Mouse (Mus musculus): ENCODE measurements around the gene Cfap54. TPM values are rescaled to one million over a fixed set of nuclear protein-coding genes. Genes with fewer than 3 reads are reported as not detected.

Cfap54 gene
- total RNA-seq, 2 experiments from 2014 or later, result 0.31 to 0.59 TPM

GRCm38 (mm10) chr10:92837572-92837971 lies 243.8 kb downstream of the Cfap54 start:
- TF ChIP-seq CTCF (IDR thresholded peaks at IDR 0.05), result no peak
- intact Hi-C loops (cut with DNase I), result no loop called here
- no peak for DNase-seq

DNA sequence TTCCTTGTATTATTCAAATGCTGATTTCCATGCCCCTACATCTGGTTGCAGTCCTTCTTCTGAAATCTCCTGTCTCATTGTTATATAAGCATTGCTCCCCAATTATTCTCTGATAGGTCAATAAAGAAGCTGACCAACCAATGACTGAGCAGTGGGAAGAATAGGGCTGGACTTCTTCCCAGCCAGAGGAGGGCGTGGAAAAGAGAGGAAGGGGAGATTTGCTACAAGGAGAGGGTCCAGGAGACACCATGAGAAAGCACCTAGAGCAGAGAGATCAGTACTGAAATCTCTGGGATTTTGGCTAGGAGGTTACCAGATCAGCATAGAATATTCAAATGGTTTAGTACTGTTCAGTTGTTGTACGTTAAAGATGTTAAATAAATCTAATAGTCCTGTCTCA lies 244.4 kb downstream of the Cfap54 start:
- TF ChIP-seq CTCF (IDR thresholded peaks at IDR 0.05), result no peak
- Histone ChIP-seq H3K4me3 (no peak overlapping the region), H3K27ac (no peak overlapping the region)
- intact Hi-C loops (cut with DNase I), result no loop called here
- no peak for DNase-seq

More at GRCm38 (mm10) chr10:92837572-92837971, 243.8 kb downstream of the Cfap54 start:
- no peak overlapping the region for H3K27ac ChIP-seq
- H3K4me3 ChIP-seq, result no peak overlapping the region

- no peak overlapping the region for H3K4me3 ChIP-seq
- intact Hi-C loops (cut with DNase I), result no loop called here
- TF ChIP-seq CTCF (IDR thresholded peaks at IDR 0.05), result no peak
Measured at GRCm38 (mm10) chr10:92821499-92821898, 259.9 kb downstream of the Cfap54 start.

GRCm38 (mm10) chr10:92818190-92818589 lies 263.2 kb downstream of the Cfap54 start:
- H3K27ac ChIP-seq, result no peak overlapping the region
- DNase-seq, result no peak
- no peak for TF ChIP-seq CTCF (IDR thresholded peaks at IDR 0.05)
- H3K4me3 ChIP-seq, result no peak overlapping the region
- intact Hi-C loops (cut with DNase I), result no loop called here

More at GRCm38 (mm10) chr10:92821499-92821898, 259.9 kb downstream of the Cfap54 start:
- DNase-seq, result no peak
- H3K27ac ChIP-seq, result no peak overlapping the region

DNA sequence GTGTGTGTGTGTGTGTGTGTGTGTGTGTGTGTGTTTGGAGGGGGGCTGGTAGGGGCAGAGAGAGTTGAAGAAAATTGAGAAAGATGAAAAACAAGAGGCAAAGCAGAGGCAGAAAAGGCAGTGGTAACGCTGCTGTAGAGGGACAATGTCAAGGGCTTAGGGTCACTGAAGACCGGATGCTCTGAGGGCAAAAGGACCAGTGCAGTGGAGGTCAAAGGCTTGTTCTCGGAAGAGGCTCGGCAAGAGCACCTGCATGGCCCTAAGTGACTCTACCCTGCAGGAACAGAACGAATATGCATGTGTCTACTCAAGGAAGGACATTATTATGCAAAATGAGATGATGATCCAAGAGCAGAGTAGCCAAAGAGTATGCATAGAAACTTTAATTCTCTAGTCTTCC lies 264.5 kb downstream of the Cfap54 start:
- intact Hi-C loops (cut with DNase I), result no loop called here
- TF ChIP-seq CTCF (IDR thresholded peaks at IDR 0.05), result no peak
- Histone ChIP-seq H3K27ac (no peak overlapping the region), H3K4me3 (no peak overlapping the region)
- DNase-seq, result no peak

DNA sequence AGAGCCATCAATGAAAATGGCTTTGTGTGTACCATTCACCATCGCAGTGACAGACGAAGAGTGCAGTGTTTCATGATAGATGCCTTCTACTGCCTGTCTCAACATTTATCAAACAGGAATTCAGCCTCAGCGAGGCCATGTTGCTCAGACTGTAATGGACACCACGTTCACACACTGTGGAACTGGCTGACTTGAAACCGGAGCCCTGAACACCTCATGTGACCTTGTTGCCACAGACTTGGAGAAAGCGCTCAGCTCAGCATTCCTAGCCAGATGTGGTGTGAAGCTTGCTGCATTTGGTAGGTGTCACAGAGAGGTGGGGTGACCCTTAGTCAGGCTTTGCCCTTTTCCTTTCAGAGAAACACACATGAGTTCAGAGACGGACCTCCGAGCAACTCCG lies 270.5 kb downstream of the Cfap54 start:
- H3K4me3 ChIP-seq, result no peak overlapping the region
- intact Hi-C loops (cut with DNase I), result no loop called here
- H3K27ac ChIP-seq, result no peak overlapping the region
- TF ChIP-seq CTCF (IDR thresholded peaks at IDR 0.05), result no peak
- DNase-seq, result no peak

DNA sequence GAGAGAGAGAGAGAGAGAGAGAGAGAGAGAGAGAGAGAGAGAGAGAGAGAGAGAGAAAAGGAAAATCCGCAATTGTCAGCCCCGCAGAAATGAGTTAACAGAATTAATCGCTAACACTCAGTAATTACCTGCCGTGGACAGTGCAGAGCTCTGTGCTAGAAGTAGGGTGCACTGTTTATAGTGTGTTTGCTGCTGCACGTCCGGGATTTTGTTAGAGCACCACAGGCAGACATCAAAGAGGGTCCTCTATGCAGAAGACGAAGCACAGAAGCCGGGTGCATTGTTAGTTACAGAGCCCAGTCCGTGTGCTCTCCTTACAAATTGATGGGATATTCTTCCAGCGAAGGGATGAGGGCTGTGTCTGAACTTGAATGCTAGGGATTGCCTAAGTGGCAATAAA lies 289.5 kb downstream of the Cfap54 start:
- intact Hi-C loops (cut with DNase I), result no loop called here
- no peak for DNase-seq
- Histone ChIP-seq H3K27ac (no peak overlapping the region), H3K4me3 (no peak overlapping the region)
- TF ChIP-seq CTCF (IDR thresholded peaks at IDR 0.05), result no peak

DNA sequence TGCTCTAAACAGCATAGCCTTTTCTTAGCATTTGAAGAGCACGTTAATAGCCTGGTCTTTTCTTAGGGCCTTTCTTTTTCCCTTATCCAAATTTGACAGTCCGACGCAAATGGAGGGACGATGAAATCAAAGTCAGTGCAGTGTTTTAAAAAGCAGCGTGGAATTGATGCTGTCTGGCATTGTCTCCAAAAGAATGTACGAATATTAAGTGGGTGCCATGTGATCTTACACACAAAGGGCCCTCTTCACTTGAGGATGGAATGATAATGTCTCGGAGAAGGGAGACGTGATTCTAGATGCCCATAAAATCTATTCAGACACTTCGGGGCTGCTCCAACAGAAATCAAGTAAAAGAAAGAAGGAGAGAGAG lies 289.9 kb downstream of the Cfap54 start:
- no peak for TF ChIP-seq CTCF (IDR thresholded peaks at IDR 0.05)
- Histone ChIP-seq H3K4me3 (no peak overlapping the region), H3K27ac (no peak overlapping the region)
- DNase-seq, result no peak
- intact Hi-C loops (cut with DNase I), result no loop called here

DNA sequence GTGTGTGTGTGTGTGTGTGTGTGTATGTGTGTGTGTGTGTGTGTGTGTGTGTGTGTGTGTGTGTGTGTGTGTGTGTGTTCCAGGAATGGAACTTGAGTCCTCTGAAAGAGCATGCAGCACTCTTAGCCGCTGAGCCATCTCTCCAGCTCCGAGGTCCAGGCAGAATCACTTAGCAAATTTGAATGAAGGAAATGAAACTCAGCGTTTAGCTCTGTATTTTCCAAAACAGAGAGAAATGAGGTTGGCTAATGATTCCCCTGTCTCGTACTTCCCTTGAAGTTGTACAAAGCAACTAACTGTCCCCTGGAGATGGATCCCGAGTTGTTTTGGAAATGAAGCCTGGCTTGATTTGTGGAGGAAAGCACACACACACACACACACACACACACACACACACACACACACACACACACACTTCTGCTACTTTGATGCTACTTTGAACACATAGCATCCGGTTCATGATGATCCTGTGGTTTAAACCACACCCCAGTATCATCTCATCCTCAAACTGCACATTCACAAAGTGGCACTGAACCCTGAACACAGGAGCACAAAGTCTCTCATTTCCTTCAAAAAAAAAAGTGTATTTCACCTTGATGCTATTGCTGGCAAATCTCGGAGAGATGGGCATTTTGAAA lies 290.4 kb downstream of the Cfap54 start:
- H3K27ac ChIP-seq, result no peak overlapping the region
- intact Hi-C loops (cut with DNase I), result no loop called here
- no peak for DNase-seq
- no peak for TF ChIP-seq CTCF (IDR thresholded peaks at IDR 0.05)
- H3K4me3 ChIP-seq, result no peak overlapping the region

GRCm38 (mm10) chr10:92790247-92790646 lies 291.2 kb downstream of the Cfap54 start:
- TF ChIP-seq CTCF (IDR thresholded peaks at IDR 0.05), result no peak
- intact Hi-C loops (cut with DNase I), result no loop called here
- H3K27ac ChIP-seq, result no peak overlapping the region
- no peak overlapping the region for H3K4me3 ChIP-seq
- DNase-seq, result no peak

GRCm38 (mm10) chr10:92788410-92789096 lies 292.9 kb downstream of the Cfap54 start:
- Histone ChIP-seq H3K27ac (no peak overlapping the region), H3K4me3 (no peak overlapping the region)
- TF ChIP-seq CTCF (IDR thresholded peaks at IDR 0.05), result no peak
- intact Hi-C loops (cut with DNase I), result no loop called here
- no peak for DNase-seq

GRCm38 (mm10) chr10:92782691-92783090 lies 298.7 kb downstream of the Cfap54 start:
- TF ChIP-seq CTCF (IDR thresholded peaks at IDR 0.05), result no peak
- Histone ChIP-seq H3K4me3 (no peak overlapping the region), H3K27ac (no peak overlapping the region)
- no peak for DNase-seq
- intact Hi-C loops (cut with DNase I), result no loop called here

- no peak for TF ChIP-seq CTCF (IDR thresholded peaks at IDR 0.05)
- no peak for DNase-seq
- Histone ChIP-seq H3K4me3 (no peak overlapping the region), H3K27ac (no peak overlapping the region)
- intact Hi-C loops (cut with DNase I), result no loop called here
Measured at GRCm38 (mm10) chr10:92754359-92754758, 327.1 kb downstream of the Cfap54 start.

GRCm38 (mm10) chr10:92730339-92730738 lies 351.1 kb downstream of the Cfap54 start:
- TF ChIP-seq CTCF (IDR thresholded peaks at IDR 0.05), result no peak
- intact Hi-C loops (cut with DNase I), result no loop called here
- Histone ChIP-seq H3K27ac (no peak overlapping the region), H3K4me3 (no peak overlapping the region)
- DNase-seq, result no peak
